Mouse (Mus musculus): ENCODE data around the gene Btbd1.

Btbd1 gene

DNA sequence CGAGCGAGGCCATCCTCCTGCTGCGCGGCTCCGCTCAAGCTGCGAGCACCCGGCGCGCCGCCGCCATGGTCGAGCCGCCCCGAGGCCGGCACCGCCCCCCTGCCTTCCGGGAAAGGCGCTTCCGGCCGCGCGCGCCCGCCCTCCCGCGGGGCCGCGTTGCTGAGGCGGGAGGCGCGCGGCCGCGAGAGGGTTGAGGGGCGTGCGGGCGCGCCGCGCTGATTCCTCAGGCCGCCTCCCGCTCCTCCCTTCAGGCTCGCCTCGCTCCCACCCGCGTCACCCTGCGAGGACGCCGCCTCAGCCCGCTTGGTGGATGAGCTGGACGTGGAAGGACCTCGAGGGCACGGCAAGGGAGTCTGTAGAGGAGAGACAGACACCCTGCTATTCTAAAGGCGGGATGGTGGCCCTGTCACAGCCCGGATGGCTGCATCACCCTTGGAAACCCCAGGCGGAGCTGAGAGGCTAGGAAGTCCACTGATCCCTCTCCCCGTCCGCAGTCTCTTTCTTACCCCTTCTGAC is at the start of gene Btbd1:
TSS of gene Btbd1 (minus strand) at position 53 of the 516 bp plus-strand sequence.
- H3K27me3 ChIP-seq (ENCODE audit: control insufficient read depth, insufficient read depth, low read length, poor library complexity, severe bottlenecking): no peaks in the 10 kb centered on the region
- no peaks in the 10 kb centered on the region for H3K36me3 ChIP-seq (ENCODE audit: control insufficient read depth, insufficient read depth, low read length, poor library complexity, severe bottlenecking)
- DNase-seq (ENCODE audit: low read depth, low spot score): peak; percentile 77

DNA sequence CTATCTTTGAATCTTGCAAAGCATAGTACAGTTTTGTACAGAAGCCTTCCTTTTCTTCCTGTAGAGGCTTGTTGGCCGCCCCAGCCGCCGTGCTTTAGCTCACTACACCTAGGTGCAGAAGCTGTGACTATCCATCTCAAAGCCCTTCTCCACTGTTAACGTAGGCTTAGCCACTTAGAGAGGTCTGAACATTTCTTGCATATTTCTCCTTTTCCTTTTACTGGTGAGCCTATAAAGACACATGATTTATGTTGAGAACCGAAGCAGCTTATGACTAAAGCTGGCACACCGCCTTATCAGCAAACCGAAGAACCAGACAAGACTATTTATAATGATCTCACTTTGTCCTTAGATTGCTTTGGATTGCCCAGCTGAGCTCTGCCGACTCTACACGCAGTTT is 46.1 kb upstream of the Btbd1 start:
- DNase-seq (ENCODE audit: low read depth, low spot score): no peak
- H3K36me3 ChIP-seq (ENCODE audit: control insufficient read depth, insufficient read depth, low read length, poor library complexity, severe bottlenecking): peaks cover 10% of the 10 kb centered on the region; the same call in 1 of the 2 replicates
- H3K27me3 ChIP-seq (ENCODE audit: control insufficient read depth, insufficient read depth, low read length, poor library complexity, severe bottlenecking): no peaks in the 10 kb centered on the region

DNA sequence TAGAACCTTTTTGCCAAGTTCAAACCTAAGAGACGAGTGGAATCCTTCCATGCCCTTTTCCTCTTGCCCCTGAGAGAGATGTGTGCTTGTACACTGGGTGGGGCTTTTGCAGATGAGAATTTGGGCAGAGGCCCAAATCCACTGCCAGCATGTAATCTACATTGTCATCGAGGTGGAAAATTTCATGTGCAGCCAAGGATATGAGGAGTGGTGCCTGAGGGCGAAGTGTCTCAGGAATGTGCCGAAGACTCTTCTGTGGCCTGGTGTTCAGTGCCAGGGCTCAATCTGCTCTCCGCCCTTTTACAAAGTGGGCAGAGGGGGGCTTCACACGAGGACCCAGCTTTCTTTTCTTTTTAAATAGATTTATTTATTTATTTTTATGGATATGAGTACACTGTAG is 45.4 kb upstream of the Btbd1 start:
- DNase-seq (ENCODE audit: low read depth, low spot score): no peak
- Histone ChIP-seq H3K27me3 (ENCODE audit: control insufficient read depth, insufficient read depth, low read length, poor library complexity, severe bottlenecking) (no peaks in the 10 kb centered on the region), H3K36me3 (ENCODE audit: control insufficient read depth, insufficient read depth, low read length, poor library complexity, severe bottlenecking) (peaks cover 12% of the 10 kb centered on the region)

DNA sequence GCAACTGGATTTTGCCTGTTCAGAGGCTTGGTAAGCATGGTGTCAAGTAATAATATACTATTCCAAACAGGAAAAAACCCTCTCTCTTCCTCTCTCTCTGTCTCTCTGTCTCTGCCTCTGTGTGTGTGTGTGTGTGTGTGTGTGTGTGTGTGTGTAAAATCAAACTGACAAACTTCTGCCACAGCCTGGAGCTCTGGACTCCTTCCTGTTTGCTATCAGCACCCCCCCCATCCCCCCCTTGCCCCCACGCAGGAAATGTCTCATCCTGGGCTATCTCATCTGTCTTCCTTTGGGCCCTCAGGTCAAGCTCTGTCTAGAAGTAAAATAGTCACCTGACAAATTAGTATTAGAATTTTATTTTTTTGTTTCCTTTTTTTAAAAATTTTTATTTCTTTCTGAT is 44.6 kb upstream of the Btbd1 start:
- DNase-seq (ENCODE audit: low read depth, low spot score): no peak
- Histone ChIP-seq H3K27me3 (ENCODE audit: control insufficient read depth, insufficient read depth, low read length, poor library complexity, severe bottlenecking) (no peaks in the 10 kb centered on the region), H3K36me3 (ENCODE audit: control insufficient read depth, insufficient read depth, low read length, poor library complexity, severe bottlenecking) (peaks cover 15% of the 10 kb centered on the region)

DNA sequence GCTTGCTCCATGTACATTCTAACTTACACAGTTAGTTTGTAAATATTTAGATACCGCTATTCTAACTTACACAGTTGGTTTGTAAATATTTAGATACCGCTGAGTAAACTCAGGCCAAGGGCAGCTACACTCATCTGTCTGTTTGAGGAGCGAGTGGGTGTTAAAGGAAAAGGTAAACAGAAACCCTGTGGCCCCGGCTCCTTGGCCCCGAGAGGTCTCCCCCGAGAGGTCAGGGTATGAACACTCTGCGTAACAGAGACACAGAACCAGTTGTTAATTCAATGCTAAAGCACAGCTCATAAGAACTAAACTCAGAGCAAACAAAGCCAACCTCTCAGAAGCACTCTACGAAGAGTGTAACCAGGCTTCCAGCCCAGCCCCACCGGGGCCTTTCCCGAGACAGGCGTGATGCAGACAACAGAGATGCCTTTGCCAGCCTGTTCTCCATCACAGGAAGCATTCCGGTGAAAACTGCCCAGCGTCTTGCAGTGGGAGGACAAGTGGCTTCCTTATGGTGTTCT is 43.3 kb upstream of the Btbd1 start:
- H3K27me3 ChIP-seq (ENCODE audit: control insufficient read depth, insufficient read depth, low read length, poor library complexity, severe bottlenecking): no peaks in the 10 kb centered on the region
- peaks cover 14% of the 10 kb centered on the region for H3K36me3 ChIP-seq (ENCODE audit: control insufficient read depth, insufficient read depth, low read length, poor library complexity, severe bottlenecking)
- DNase-seq (ENCODE audit: low read depth, low spot score): no peak

DNA sequence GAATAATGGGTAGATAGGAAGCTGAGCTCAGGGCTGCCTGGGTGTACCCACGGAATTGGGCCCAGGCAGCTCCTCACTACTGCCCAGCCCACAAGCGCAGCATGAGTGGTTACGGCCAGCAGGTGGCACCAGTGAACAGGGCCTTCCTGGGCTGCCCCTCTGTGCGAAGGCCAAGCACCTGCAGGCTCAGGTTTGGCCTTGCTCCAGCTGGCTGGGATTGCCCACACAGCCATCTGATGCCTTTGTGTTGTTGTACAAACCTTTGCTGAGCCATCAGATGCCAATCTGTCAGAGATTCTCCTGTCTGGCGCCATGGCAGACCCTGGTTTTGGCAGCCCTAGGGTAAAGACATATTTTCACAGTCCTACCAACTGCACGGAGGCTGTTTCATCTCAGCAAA is 38.9 kb upstream of the Btbd1 start:
- DNase-seq (ENCODE audit: low read depth, low spot score): peak; percentile 87
- H3K27me3 ChIP-seq (ENCODE audit: control insufficient read depth, insufficient read depth, low read length, poor library complexity, severe bottlenecking): no peaks in the 10 kb centered on the region
- H3K36me3 ChIP-seq (ENCODE audit: control insufficient read depth, insufficient read depth, low read length, poor library complexity, severe bottlenecking): peaks cover 11% of the 10 kb centered on the region

DNA sequence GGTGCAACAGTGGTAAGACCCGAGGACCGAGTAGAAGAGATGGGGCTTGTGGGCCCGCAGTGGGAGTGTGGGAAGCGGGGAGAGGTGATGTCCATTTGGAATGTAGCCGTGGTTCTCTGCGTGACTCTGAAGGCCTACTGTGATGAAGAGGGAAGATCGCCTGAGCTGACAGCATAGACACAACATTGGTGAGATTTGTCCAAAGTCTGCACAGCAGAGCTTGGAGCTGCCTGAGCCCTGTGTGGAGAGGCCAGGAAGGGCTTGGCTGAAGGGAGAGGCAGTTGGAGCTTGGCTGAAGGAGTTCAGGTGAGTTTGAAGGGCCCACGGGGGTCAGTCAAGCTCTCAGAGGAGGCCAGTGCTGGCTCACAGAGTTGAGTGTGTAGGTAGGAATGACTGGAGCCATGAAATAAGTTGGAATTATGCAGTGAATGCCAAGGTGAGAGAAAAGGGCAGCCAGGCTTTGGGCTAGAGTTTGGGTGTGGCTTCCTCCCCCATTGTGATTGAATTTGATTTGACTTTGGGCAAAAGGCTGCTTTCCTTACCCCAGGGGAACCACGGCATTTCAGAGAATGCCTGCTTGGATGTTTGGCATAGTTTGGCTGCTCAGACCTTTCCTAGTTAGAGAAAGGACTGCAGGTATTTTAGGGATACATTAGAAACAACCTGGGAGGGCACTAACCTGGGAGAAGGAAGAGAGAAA is 38.1 kb upstream of the Btbd1 start:
- Histone ChIP-seq H3K27me3 (ENCODE audit: control insufficient read depth, insufficient read depth, low read length, poor library complexity, severe bottlenecking) (no peaks in the 10 kb centered on the region), H3K36me3 (ENCODE audit: control insufficient read depth, insufficient read depth, low read length, poor library complexity, severe bottlenecking) (peaks cover 9% of the 10 kb centered on the region)
- DNase-seq (ENCODE audit: low read depth, low spot score): no peak

DNA sequence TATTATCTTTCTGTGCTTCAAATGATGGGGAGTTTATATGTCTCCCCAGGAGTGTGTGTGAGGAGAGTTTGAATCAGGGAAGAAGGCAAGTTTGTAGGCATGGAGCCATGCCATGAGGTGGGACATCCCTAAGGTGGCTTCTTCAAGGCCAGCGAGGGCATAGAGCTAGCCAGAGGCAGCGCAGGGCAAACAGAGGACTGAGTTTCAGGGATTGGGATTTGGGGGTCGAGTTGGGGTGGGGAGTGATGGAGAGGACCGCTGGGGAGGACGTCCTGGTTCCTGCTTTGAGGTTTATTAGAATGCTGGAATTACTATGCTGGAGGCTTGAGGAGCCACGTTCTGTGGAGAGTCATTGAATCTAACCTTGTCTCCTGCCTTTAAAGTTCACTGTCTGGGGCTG is 36.7 kb upstream of the Btbd1 start:
- Histone ChIP-seq H3K36me3 (ENCODE audit: control insufficient read depth, insufficient read depth, low read length, poor library complexity, severe bottlenecking) (peaks cover 7% of the 10 kb centered on the region), H3K27me3 (ENCODE audit: control insufficient read depth, insufficient read depth, low read length, poor library complexity, severe bottlenecking) (no peaks in the 10 kb centered on the region)
- no peak for DNase-seq (ENCODE audit: low read depth, low spot score)

DNA sequence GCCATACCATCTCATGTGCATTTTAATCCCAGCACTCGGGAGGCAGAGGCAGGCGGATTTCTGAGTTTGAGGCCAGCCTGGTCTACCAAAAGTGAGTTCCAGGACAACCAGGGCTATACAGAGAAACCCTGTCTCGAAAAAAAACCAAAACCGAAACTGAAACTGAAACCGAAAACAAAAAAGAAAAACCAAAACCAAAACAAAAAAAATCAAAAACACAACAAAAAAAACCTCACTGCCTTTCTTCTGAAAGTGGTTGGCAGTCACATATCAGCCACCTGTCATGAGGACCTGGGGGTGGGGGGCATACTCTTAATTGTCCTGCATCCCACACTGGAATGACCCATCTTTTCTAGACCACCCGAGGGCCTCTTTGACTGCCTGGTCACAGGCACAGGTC is 35.3 kb upstream of the Btbd1 start:
- peaks cover 5% of the 10 kb centered on the region for H3K36me3 ChIP-seq (ENCODE audit: control insufficient read depth, insufficient read depth, low read length, poor library complexity, severe bottlenecking)
- peak; percentile 56 for DNase-seq (ENCODE audit: low read depth, low spot score)
- no peaks in the 10 kb centered on the region for H3K27me3 ChIP-seq (ENCODE audit: control insufficient read depth, insufficient read depth, low read length, poor library complexity, severe bottlenecking)

DNA sequence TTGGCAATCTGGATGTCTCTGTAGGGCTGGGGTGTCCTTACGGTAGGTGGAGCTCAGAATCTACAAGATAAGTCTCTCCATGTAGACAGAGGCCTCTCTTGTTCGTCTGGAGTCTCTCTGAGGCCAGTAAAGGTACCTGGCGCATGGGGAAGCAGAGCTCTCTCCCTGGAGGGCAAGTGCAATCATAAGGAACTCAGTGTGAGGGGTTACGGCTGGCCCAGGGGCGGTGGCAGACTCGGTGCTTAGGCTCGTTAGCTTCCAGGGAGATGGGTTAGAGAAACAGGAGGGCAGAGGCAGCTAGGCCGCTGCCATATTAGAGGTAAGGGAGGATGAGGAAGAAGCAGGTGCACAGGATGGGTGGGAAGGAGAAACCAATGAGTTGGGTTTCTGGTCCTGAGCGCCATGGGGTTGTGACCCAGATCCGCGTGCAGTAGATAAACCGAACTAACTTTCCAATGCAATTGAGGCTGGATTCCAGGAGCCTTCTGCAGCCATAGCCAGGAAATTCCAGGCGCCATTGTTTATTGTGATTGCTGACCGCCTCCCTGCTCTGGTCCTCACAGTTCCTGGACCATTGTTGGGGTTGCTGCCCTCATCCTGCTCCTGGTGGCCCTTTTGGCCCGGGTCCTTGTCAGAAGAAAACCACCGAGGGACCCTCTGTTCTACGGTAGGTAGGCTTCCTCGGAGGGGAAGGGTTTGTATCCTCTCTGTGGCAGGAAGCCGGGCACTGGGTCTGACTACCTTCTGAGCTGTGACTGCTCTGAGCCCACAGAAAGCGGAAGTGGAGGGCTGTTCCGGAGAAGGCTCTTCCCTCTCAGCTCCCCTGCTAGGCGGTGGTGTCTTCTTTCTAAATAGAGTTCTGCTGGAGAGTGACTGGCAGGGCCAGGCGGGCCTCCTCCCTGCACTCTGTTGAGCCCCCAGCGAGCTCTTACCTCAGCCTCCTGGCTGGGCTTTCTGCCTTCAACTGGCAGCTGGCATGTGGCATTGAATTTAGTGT is 33.7 kb upstream of the Btbd1 start:
- Histone ChIP-seq H3K36me3 (ENCODE audit: control insufficient read depth, insufficient read depth, low read length, poor library complexity, severe bottlenecking) (peaks cover 2% of the 10 kb centered on the region), H3K27me3 (ENCODE audit: control insufficient read depth, insufficient read depth, low read length, poor library complexity, severe bottlenecking) (no peaks in the 10 kb centered on the region)
- DNase-seq (ENCODE audit: low read depth, low spot score): peak; percentile 84

DNA sequence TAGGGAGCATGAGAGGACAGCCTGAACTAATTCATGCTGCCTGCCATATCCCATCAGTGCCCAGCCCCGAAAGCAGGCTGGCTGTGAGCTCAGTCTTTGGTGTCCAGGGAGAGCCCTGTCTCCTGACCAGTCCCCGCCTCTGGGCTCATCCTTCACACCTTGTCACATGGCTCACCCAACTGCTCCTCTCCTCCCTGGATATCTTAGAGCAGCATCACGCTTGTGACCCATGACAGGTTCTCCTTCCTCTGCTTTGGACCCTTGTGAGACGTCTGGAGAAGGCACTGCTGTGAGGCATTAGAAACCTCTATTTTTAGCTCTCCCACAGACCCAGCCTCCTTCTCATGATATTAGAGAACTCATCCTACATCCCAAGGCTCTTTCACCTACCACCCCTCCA is 32.7 kb upstream of the Btbd1 start:
- H3K36me3 ChIP-seq (ENCODE audit: control insufficient read depth, insufficient read depth, low read length, poor library complexity, severe bottlenecking): peaks cover 2% of the 10 kb centered on the region
- H3K27me3 ChIP-seq (ENCODE audit: control insufficient read depth, insufficient read depth, low read length, poor library complexity, severe bottlenecking): no peaks in the 10 kb centered on the region
- no peak for DNase-seq (ENCODE audit: low read depth, low spot score)

DNA sequence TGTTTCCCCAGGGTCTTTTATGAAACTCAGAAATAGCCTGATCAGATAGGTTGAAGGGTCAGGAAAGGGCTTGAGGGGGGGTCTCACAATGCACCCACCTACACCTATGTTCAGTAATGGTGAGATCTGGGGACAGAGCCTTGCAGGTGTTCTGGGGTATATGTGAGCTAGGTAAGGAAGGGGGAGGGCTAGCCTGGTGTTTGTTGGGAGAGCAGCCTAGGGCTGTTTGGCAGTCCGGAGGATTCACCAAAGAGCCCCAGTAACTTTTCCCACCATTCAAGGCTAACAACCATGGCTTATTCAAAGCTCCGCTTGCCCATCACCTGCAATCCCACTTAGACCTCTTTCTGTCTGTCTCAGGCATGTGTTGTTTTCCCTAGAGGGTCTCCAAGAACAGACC is 32.2 kb upstream of the Btbd1 start:
- Histone ChIP-seq H3K27me3 (ENCODE audit: control insufficient read depth, insufficient read depth, low read length, poor library complexity, severe bottlenecking) (no peaks in the 10 kb centered on the region), H3K36me3 (ENCODE audit: control insufficient read depth, insufficient read depth, low read length, poor library complexity, severe bottlenecking) (peaks cover under 1% of the 10 kb centered on the region)
- DNase-seq (ENCODE audit: low read depth, low spot score): no peak

DNA sequence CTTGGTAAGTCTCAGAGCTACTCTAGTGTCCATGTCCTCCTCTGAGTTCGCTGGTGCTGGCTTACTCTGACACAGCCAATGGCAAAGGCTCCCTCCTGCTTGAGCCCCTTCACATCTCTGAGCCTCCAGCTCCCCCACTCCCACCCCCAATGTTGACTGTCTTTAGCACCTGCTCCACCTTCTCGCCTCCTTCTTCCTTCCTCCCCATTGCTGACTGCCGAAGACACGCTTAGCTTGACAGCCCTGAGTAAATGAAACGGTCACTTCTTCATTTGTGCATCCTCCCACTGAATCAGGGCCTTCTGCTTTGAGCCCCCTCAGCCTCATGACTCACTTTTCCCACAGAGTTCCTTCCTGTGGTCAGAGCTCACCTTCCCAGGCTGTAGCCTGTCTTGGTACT is 31.8 kb upstream of the Btbd1 start:
- H3K27me3 ChIP-seq (ENCODE audit: control insufficient read depth, insufficient read depth, low read length, poor library complexity, severe bottlenecking): no peaks in the 10 kb centered on the region
- peak; percentile 62 for DNase-seq (ENCODE audit: low read depth, low spot score)
- no peaks in the 10 kb centered on the region; the same call in 1 of the 2 replicates for H3K36me3 ChIP-seq (ENCODE audit: control insufficient read depth, insufficient read depth, low read length, poor library complexity, severe bottlenecking)

DNA sequence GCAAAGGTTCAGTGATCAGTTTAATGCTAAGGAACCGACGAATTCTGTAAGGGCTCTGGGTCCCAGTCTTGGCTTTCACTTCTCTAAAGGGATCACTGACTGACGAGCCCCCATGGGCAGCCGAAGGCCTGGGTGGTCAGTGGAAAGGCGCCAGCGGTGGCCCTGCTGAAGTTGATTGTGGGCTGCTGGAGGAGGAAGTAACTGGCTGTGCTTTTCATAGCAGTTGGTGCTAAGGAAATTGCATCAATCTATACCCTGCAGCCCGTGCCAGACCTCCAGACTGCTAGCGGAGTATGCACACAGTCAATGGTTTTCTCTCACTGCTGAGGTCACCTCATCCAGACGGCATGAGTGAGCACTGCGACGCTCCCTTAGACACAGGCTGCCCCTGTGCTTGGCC is 30.8 kb upstream of the Btbd1 start:
- peak; percentile 55 for DNase-seq (ENCODE audit: low read depth, low spot score)
- H3K27me3 ChIP-seq (ENCODE audit: control insufficient read depth, insufficient read depth, low read length, poor library complexity, severe bottlenecking): no peaks in the 10 kb centered on the region
- H3K36me3 ChIP-seq (ENCODE audit: control insufficient read depth, insufficient read depth, low read length, poor library complexity, severe bottlenecking): no peaks in the 10 kb centered on the region; the same call in 1 of the 2 replicates
